Mouse (Mus musculus): ENCODE measurements around the gene Col27a1.

Col27a1 gene

DNA sequence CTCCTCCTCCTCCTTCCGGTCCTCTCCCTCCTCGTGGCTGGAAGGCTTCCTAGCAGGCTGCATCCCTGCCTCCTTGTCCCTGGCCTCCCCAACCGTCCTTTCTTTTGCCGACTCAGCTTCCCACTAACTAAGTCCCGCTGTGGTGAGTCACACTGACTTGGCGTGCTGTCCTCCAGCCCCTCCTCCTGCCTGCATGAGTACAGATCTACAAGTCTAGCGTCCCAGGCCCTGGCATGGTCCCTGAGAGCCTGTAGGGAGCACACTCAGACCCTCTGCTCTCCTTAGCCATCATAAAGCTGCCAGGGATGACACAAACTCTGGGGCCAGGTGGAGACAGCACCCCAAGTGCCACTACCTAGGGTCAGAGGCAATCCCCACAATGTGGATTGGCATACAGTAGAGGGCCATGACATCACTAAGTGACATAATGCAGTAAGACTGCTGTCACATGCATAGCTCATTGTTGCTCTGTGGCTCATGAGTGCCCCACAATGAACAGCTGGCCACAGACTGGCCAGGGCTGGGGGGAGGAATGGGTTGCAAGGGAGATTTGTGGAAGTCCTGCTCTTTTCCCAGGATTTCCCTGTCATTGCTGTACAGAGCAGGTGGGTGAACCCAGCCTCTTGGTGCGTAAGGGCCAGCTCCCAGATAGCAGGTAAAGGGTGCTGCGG lies 102.4 kb downstream of the Col27a1 start:
- DNase-seq = peak; percentile 20

- DNase-seq = peak; percentile 20
Observed at GRCm38 (mm10) chr4:63319566-63319965, 105.8 kb downstream of the Col27a1 start.

GRCm38 (mm10) chr4:63323275-63323815 lies 109.5 kb downstream of the Col27a1 start:
- no peak for DNase-seq

DNA sequence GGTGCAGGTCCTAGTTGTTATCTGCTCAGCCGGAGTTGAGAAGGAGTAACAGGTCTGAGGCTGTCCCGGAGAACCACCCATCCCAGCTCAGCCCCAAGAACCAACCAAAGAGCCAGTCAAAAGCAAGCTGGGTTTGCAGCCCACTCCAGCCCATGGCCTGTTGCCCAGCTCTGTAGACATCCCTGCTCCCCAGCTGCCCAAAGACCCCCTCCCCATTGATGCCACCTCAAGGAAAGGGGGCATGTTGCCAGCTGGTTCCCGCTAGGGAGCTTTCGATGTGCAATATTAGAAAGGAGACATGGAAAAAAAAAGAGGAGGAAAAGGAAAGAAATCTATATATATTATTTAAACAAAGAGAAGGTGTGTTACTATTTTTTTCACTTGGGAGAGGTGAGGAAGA lies 119.6 kb downstream of the Col27a1 start:
- no peak for DNase-seq

- DNase-seq = no peak
Observed at GRCm38 (mm10) chr4:63338414-63339076, 124.7 kb downstream of the Col27a1 start.

GRCm38 (mm10) chr4:63342491-63342890 lies 128.7 kb downstream of the Col27a1 start:
- DNase-seq = no peak

GRCm38 (mm10) chr4:63343608-63344007 lies 129.8 kb downstream of the Col27a1 start:
- DNase-seq = no peak

GRCm38 (mm10) chr4:63344295-63344694 lies 130.5 kb downstream of the Col27a1 start, which contains the start of gene Orm1:
Gene Orm1 (plus strand): TSS chr4:63344560.
- no peak for DNase-seq

DNA sequence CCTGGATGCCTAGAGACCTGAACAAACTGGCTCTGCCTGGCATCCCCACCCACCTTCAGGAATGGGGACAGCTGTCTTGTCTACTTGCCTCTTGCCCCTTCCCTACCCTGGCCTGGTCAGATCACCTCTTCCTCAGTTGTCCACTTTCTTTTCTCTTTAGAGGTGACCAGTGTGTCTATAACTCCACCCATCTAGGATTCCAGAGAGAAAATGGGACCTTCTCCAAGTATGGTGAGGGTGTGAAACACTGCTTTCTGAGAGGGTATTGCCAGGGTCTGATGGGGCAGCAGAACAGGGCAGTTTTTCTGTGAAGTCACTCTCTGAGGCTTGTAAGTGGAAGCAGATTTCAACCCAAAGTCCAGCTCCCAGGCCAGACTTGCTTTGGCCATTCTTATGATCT lies 131.5 kb downstream of the Col27a1 start:
- no peak for DNase-seq

- no peak for DNase-seq
Observed at GRCm38 (mm10) chr4:63346659-63347058, 132.9 kb downstream of the Col27a1 start.

DNA sequence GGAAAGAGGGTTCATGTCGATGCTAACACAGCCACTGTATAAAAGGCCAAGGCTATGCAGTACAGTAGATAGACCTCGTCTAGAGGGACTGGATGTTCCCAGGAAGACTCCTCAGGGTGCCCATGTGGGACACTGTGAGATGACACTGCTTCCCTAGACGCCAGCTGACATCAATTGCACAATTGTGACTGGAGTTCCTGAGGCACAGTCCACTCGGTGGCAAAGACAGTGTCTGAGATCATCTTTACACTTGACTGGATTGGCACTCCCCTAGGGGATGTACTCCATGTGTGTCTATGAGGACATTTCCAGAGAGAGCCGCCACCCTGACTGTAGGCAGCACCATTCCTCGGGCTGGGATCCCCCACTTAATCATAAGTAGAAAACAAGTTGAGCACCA lies 134.7 kb downstream of the Col27a1 start:
- DNase-seq = no peak

DNA sequence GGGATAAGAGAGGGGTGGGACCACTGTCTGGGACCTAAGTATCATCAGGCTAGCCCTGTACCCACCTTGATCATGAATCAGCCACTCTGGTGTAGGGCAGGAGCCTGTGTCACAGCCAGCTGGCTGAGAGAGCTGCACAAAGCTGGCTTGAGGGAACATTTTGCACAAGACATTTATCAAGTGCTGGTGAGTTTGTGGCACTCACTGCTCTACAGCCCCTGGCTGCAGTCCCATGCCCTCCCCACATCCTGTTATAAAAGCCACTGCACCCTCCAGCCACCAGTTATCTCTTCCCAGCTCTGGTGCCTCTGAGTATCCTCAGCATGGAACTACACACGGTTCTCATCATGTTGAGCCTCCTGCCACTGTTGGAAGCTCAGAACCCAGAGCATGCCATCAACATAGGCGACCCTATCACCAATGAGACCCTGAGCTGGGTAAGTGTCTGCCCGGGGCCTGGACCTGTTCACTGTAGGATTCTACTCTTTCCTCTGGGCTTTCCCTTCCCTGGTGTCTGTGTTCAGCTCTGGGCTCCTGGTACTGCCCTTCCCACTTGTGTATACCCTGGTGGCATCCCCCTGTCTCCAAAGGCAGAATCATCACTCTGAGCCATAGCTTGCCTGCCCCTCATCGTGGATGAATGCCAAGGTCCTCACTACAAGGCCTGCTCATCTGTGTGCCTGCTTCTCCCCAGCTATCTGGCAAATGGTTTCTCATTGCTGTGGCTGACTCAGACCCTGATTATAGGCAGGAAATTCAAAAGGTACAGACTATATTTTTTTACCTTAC lies 142.3 kb downstream of the Col27a1 start, which contains the start of gene Orm3:
Gene Orm3, plus strand, starts transcription at position 286 of the 789 bp plus-strand sequence.
- DNase-seq = no peak

DNA sequence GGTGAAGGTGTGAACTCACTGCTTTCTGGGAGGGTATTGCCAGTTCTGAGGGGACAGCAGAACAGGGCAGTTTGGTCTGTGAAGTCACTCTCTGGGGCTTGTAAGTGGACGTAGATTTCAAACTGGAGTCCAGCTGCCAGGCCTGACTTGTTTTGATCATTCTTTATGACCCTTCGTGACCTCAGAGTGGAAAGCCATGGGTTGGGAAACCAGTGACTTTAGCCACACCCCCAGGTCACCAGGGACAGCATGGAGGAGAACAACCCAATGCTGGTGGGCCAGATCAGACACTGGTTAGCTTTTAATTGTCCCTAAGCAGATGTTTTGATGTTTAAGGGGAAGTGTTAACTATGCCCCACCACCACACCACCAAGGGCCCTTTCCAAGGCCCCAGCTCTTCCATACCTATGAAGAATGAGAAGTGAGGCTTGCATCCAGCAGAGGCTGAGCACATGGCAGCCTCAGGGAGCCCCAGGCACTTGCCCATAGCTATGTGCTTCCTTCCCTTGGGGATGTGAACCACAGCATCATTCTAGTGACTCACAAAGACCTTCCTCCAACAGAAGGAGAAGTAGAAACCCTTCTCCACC lies 143.3 kb downstream of the Col27a1 start:
- DNase-seq = no peak

DNA sequence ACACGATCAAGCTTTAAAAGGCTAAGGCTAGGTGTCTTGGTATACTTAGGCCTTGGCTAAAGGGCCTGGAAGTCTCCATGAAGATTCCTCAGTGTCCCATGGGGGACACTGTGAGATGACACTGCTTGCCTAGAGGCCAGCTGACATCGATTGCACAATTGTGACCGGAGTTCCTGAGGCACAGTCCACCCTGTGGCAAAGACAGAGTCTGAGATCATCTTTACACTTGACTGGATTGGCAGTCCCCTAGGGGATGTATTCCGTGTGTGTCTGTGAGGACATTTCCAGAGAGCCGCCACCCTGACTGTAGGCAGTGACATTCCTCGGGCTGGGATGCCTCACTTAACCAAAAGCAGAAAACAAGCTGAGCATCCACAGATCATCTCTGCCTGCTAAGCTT lies 146.1 kb downstream of the Col27a1 start:
- no peak for DNase-seq

- no peak for DNase-seq
Observed at GRCm38 (mm10) chr4:63362150-63362549, 148.3 kb downstream of the Col27a1 start, which contains the start of gene Orm2. Gene Orm2 (plus strand): TSS chr4:63362449.

- peak; percentile 69 for DNase-seq
Observed at GRCm38 (mm10) chr4:63368577-63368976, 154.8 kb downstream of the Col27a1 start.

GRCm38 (mm10) chr4:63370897-63371296 lies 157.1 kb downstream of the Col27a1 start:
- no peak for DNase-seq

DNA sequence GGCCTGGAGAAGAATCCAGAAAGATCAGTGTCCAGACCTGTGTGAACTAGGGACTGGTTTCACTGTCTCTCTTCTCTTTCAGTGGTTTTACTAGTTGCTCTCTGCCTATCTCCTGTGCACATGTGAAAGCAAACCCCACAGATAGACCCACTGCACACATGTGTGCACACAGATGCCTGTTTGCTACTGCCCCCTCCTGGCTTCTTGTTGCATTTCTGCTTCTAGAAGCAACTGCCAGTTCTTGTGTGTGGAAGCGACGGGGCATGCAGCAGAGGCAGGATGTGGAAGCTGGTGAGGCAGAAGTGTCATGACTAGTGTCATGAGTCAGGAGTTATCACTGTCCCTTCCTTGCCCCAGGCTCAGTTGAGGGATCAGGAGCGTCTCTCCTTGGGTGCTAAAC lies 158.1 kb downstream of the Col27a1 start:
- no peak for DNase-seq

- no peak for DNase-seq
Observed at GRCm38 (mm10) chr4:63373404-63373803, 159.6 kb downstream of the Col27a1 start.

DNA sequence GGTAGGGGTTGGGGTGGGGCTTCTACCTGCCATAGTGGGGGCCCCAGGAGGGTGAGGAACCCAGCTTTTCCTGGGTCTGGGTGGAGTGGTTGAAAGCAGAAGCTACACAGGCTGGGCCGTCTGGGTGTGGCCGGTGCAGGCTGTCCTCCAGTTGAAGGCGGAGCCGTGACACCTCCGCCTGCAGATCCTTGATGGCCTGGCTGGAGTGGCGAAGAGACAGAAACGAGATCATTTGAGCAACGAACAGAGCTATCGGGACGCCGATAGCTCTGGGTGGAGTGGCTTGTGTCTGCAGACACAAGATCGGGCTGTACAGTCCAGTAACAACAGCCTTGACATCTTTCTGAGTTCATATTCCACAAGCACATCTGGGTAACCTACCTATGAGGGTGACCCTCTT lies 160.5 kb downstream of the Col27a1 start:
- no peak for DNase-seq

GRCm38 (mm10) chr4:63375367-63375766 lies 161.6 kb downstream of the Col27a1 start:
- DNase-seq = no peak

DNA sequence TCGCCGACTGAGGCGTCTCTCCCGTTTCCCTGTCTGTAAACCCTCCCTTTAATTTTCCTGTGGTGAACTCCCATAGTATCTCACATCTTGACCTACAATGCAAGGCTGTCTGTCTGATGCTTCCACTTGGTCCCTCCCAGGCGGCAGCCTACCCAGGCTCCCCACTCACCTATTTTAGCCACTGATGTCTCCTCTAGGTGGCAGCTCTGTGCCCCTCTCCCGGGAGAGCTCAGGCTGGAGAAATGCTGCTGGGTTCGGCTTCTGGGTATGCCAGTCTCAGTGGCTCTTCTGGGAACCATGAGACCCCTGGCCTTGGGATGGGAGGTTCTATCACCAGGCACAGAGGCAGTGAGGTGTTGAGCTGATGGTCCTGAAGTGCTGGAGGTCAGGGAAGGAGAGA lies 163.7 kb downstream of the Col27a1 start:
- no peak for DNase-seq
